Mouse (Mus musculus): ENCODE results near the gene C1galt1c1. TPM values are rescaled to one million over a fixed set of nuclear protein-coding genes. Genes with fewer than 3 reads are reported as not detected.

C1galt1c1 gene
- total and polyA plus RNA-seq, 2 experiments from 2014 or later: 10.4 to 24.9 TPM

- no peak for DNase-seq (ENCODE audit: low spot score)
- Histone ChIP-seq H3K4me3 (ENCODE audit: low read length) (no peak overlapping the region), H3K4me2 (ENCODE audit: low read depth, low read length) (no peak overlapping the region), H3K27ac (no peak overlapping the region), H3K9ac (replicated peaks; ENCODE audit: low read length) (no peak overlapping the region), H3K9me3 (ENCODE audit: low read length) (no peaks in the 10 kb centered on the region), H3K4me1 (ENCODE audit: insufficient read depth, low read length) (no peaks in the 10 kb centered on the region), H3K36me3 (ENCODE audit: insufficient read depth, low read length) (no peaks in the 10 kb centered on the region), H3K27me3 (ENCODE audit: insufficient read depth, low read length) (no peaks in the 10 kb centered on the region)
- ATAC-seq: no peak
- WGBS: 37% methylated on average over 6 of the region's 7 CpGs
- no peak for TF ChIP-seq CTCF (IDR thresholded peaks at IDR 0.05; ENCODE audit: low read depth)
Observed at GRCm38 (mm10) chrX:38651167-38651566, 16.3 kb upstream of the C1galt1c1 start.

GRCm38 (mm10) chrX:38650404-38651039, 15.6 kb upstream of the C1galt1c1 start:
- 58% methylated on average over 9 of the region's 9 CpGs for WGBS
- Histone ChIP-seq H3K36me3 (ENCODE audit: insufficient read depth, low read length) (no peaks in the 10 kb centered on the region), H3K27me3 (ENCODE audit: insufficient read depth, low read length) (no peaks in the 10 kb centered on the region), H3K4me3 (ENCODE audit: low read length) (no peak overlapping the region), H3K4me1 (ENCODE audit: insufficient read depth, low read length) (no peaks in the 10 kb centered on the region), H3K9me3 (ENCODE audit: low read length) (no peaks in the 10 kb centered on the region), H3K9ac (replicated peaks; ENCODE audit: low read length) (no peak overlapping the region), H3K27ac (no peak overlapping the region), H3K4me2 (ENCODE audit: low read depth, low read length) (no peak overlapping the region)
- no peak for DNase-seq (ENCODE audit: low spot score)
- no peak for TF ChIP-seq CTCF (IDR thresholded peaks at IDR 0.05; ENCODE audit: low read depth)
- no peak for ATAC-seq

- H3K36me3 ChIP-seq (ENCODE audit: insufficient read depth, low read length): no peaks in the 10 kb centered on the region
- H3K4me2 ChIP-seq (ENCODE audit: low read depth, low read length): no peak overlapping the region
- H3K27me3 ChIP-seq (ENCODE audit: insufficient read depth, low read length): no peaks in the 10 kb centered on the region
- ATAC-seq: no peak
- 71% methylated on average over 4 of the region's 4 CpGs for WGBS
- TF ChIP-seq CTCF (IDR thresholded peaks at IDR 0.05; ENCODE audit: low read depth): no peak
- no peak for DNase-seq (ENCODE audit: low spot score)
- H3K9ac ChIP-seq (replicated peaks; ENCODE audit: low read length): no peak overlapping the region
- no peak overlapping the region for H3K4me3 ChIP-seq (ENCODE audit: low read length)
- no peaks in the 10 kb centered on the region for H3K4me1 ChIP-seq (ENCODE audit: insufficient read depth, low read length)
- no peak overlapping the region for H3K27ac ChIP-seq
- no peaks in the 10 kb centered on the region for H3K9me3 ChIP-seq (ENCODE audit: low read length)
Observed at GRCm38 (mm10) chrX:38642183-38642582, 7.3 kb upstream of the C1galt1c1 start.

- Histone ChIP-seq H3K4me3 (ENCODE audit: low read length) (no peak overlapping the region), H3K9ac (replicated peaks; ENCODE audit: low read length) (no peak overlapping the region), H3K4me2 (ENCODE audit: low read depth, low read length) (no peak overlapping the region), H3K36me3 (ENCODE audit: insufficient read depth, low read length) (no peaks in the 10 kb centered on the region), H3K9me3 (ENCODE audit: low read length) (no peaks in the 10 kb centered on the region), H3K27ac (no peak overlapping the region), H3K4me1 (ENCODE audit: insufficient read depth, low read length) (no peaks in the 10 kb centered on the region), H3K27me3 (ENCODE audit: insufficient read depth, low read length) (no peaks in the 10 kb centered on the region)
- no peak for ATAC-seq
- no peak for TF ChIP-seq CTCF (IDR thresholded peaks at IDR 0.05; ENCODE audit: low read depth)
- WGBS: 75% methylated on average over 4 of the region's 4 CpGs
- no peak for DNase-seq (ENCODE audit: low spot score)
Observed at GRCm38 (mm10) chrX:38641435-38641834, 6.5 kb upstream of the C1galt1c1 start.

GRCm38 (mm10) chrX:38635638-38635931, 698 bp upstream of the C1galt1c1 start:
- peak overlapping the region; percentile 54; the same call in 1 of the 2 replicates for H3K27ac ChIP-seq
- peak overlapping the region; percentile 47 for H3K4me3 ChIP-seq (ENCODE audit: low read length)
- H3K27me3 ChIP-seq (ENCODE audit: insufficient read depth, low read length): no peaks in the 10 kb centered on the region
- H3K4me1 ChIP-seq (ENCODE audit: insufficient read depth, low read length): no peaks in the 10 kb centered on the region
- TF ChIP-seq CTCF (IDR thresholded peaks at IDR 0.05; ENCODE audit: low read depth): no peak
- peak overlapping the region; percentile 49 for H3K4me2 ChIP-seq (ENCODE audit: low read depth, low read length)
- ATAC-seq: no peak
- H3K36me3 ChIP-seq (ENCODE audit: insufficient read depth, low read length): no peaks in the 10 kb centered on the region
- H3K9ac ChIP-seq (replicated peaks; ENCODE audit: low read length): peak overlapping the region; percentile 33
- H3K9me3 ChIP-seq (ENCODE audit: low read length): no peaks in the 10 kb centered on the region
- DNase-seq (ENCODE audit: low spot score): no peak

GRCm38 (mm10) chrX:38600995-38601369, 33.9 kb downstream of the C1galt1c1 start:
- Histone ChIP-seq H3K9me3 (ENCODE audit: low read length) (no peaks in the 10 kb centered on the region), H3K4me2 (ENCODE audit: low read depth, low read length) (peak overlapping the region; percentile 58), H3K36me3 (ENCODE audit: insufficient read depth, low read length) (no peaks in the 10 kb centered on the region), H3K4me3 (ENCODE audit: low read length) (peak overlapping the region; percentile 47), H3K9ac (replicated peaks; ENCODE audit: low read length) (peak overlapping the region; percentile 58; the same call in 1 of the 2 replicates), H3K4me1 (ENCODE audit: insufficient read depth, low read length) (no peaks in the 10 kb centered on the region), H3K27ac (peak overlapping the region; percentile 83), H3K27me3 (ENCODE audit: insufficient read depth, low read length) (no peaks in the 10 kb centered on the region)
- ATAC-seq: peak; percentile 81
- DNase-seq (ENCODE audit: low spot score): peak; percentile 36
- no peak for TF ChIP-seq CTCF (IDR thresholded peaks at IDR 0.05; ENCODE audit: low read depth)
- 24% methylated on average over 3 of the region's 3 CpGs for WGBS

GRCm38 (mm10) chrX:38600177-38600994, 34.5 kb downstream of the C1galt1c1 start, which contains the start of gene Mcts1:
Gene Mcts1, plus strand, starts transcription at chrX:38600578.
- Histone ChIP-seq H3K9ac (replicated peaks; ENCODE audit: low read length) (peak within 1 kb of the TSS; percentile 58), H3K4me2 (ENCODE audit: low read depth, low read length) (peak within 1 kb of the TSS; percentile 58), H3K9me3 (ENCODE audit: low read length) (no peaks in the 10 kb centered on the region), H3K36me3 (ENCODE audit: insufficient read depth, low read length) (no peaks in the 10 kb centered on the region), H3K27ac (peak within 1 kb of the TSS; percentile 83), H3K4me3 (ENCODE audit: low read length) (peak within 1 kb of the TSS; percentile 47), H3K4me1 (ENCODE audit: insufficient read depth, low read length) (no peaks in the 10 kb centered on the region), H3K27me3 (ENCODE audit: insufficient read depth, low read length) (no peaks in the 10 kb centered on the region)
- peak; percentile 93 for ATAC-seq
- DNase-seq (ENCODE audit: low spot score): peak; percentile 92
- 30% methylated on average over 26 of the region's 26 CpGs for WGBS
- no peak for TF ChIP-seq CTCF (IDR thresholded peaks at IDR 0.05; ENCODE audit: low read depth)
